Comparison of ENCODE assay signal across 20 mouse cellular contexts in genomic region chr2:161944689-161945088, GRCm38 (mm10).
DNase-seq lines count a peak whose midpoint lies in the region; ATAC-seq and TF ChIP-seq lines count a peak whose summit lies in the region.
"Had no signal": no experiment of that assay in that cellular context is flagged by ENCODE, and none has a peak within 500 bp of the region (broad histone marks: within the 10 kb centered on the region; RNA-seq: fewer than 3 reads in every experiment).

No protein-coding gene starts in this region.

- peak; percentile 58; the same call in 1 of the 2 replicates for ATAC-seq in liver, embryonic 12.5 days
- ATAC-seq in liver, embryonic 15.5 days (ENCODE audit: insufficient read depth): peak; percentile 71
- no peak for ATAC-seq in granulocyte monocyte progenitor cell, adult 5-6 weeks (replicated peaks; ENCODE audit: poor library complexity, severe bottlenecking)
- ATAC-seq: CD4-positive, CD25-positive, alpha-beta regulatory T cell, adult 4 months; forebrain, embryonic 13.5 days; forebrain, embryonic 16.5 days; hindbrain, embryonic 16.5 days had no signal

- peaks cover 10% of the 10 kb centered on the region; the same call in 1 of the 2 replicates for H3K9me3 ChIP-seq in liver, embryonic 12.5 days (replicated peaks)
- no peaks in the 10 kb centered on the region for H3K9me3 ChIP-seq in liver, embryonic 15.5 days (replicated peaks)
- H3K9me3 ChIP-seq: forebrain, embryonic 13.5 days; hindbrain, embryonic 10.5 days; hindbrain, embryonic 13.5 days had no signal

- peaks cover 8% of the 10 kb centered on the region; the same call in 1 of the 2 replicates for H3K4me1 ChIP-seq in liver, adult 2 months (ENCODE audit: control insufficient read depth, insufficient read depth, low read length)
- H3K4me1 ChIP-seq in liver, embryonic 12.5 days: no peaks in the 10 kb centered on the region
- no peaks in the 10 kb centered on the region for H3K4me1 ChIP-seq in liver, embryonic 15.5 days (replicated peaks)
- H3K4me1 ChIP-seq: forebrain, embryonic 10.5 days; forebrain, embryonic 13.5 days; hindbrain, embryonic 10.5 days; hindbrain, embryonic 13.5 days had no signal

- TF ChIP-seq POLR2A in liver, adult 2 months (IDR thresholded peaks at IDR 0.05; ENCODE audit: extremely low read depth, insufficient read depth, low read length): no peak

- WGBS in liver, adult 2 months: 24% methylated on average over 4 of the region's 4 CpGs
- WGBS in liver, embryonic 12.5 days (ENCODE audit: insufficient replicate concordance): 52% methylated on average over 4 of the region's 4 CpGs
- WGBS in liver, embryonic 15.5 days (ENCODE audit: insufficient replicate concordance): 49% methylated on average over 4 of the region's 4 CpGs

- H3K36me3 ChIP-seq in liver, adult 2 months (ENCODE audit: control insufficient read depth, insufficient read depth, low read length): no peaks in the 10 kb centered on the region
- H3K36me3 ChIP-seq in liver, embryonic 12.5 days: no peaks in the 10 kb centered on the region
- no peaks in the 10 kb centered on the region for H3K36me3 ChIP-seq in liver, embryonic 15.5 days (replicated peaks)
- H3K36me3 ChIP-seq: forebrain, embryonic 10.5 days; hindbrain, embryonic 10.5 days; hindbrain, embryonic 13.5 days had no signal

- no peaks in the 10 kb centered on the region for H3K79me2 ChIP-seq in liver, adult 2 months (ENCODE audit: control insufficient read depth, insufficient read depth, low read length)

- intact Hi-C loops in gastrocnemius, postnatal 14 days (cut with DNase I; ENCODE audit: low total_unique reads): no loop called here

- H3K27ac ChIP-seq in liver, adult 2 months (replicated peaks; ENCODE audit: insufficient read depth, low read depth, low read length): no peak overlapping the region
- no peak overlapping the region for H3K27ac ChIP-seq in liver, embryonic 12.5 days
- H3K27ac ChIP-seq in liver, embryonic 15.5 days (replicated peaks): no peak overlapping the region
- H3K27ac ChIP-seq: forebrain, embryonic 10.5 days; forebrain, embryonic 13.5 days; hindbrain, embryonic 10.5 days; hindbrain, embryonic 13.5 days had no signal

- no peak overlapping the region for H3K9ac ChIP-seq in liver, adult 2 months (ENCODE audit: low read depth, low read length)
- H3K9ac ChIP-seq in liver, embryonic 12.5 days: no peak overlapping the region
- H3K9ac ChIP-seq in liver, embryonic 15.5 days: no peak overlapping the region
- H3K9ac ChIP-seq: forebrain, embryonic 13.5 days; hindbrain, embryonic 13.5 days had no signal

- H3K27me3 ChIP-seq in liver, adult 2 months (ENCODE audit: control insufficient read depth, insufficient read depth, low read length): no peaks in the 10 kb centered on the region
- no peaks in the 10 kb centered on the region for H3K27me3 ChIP-seq in liver, embryonic 12.5 days (replicated peaks)
- H3K27me3 ChIP-seq in liver, embryonic 15.5 days: no peaks in the 10 kb centered on the region
- H3K27me3 ChIP-seq: forebrain, embryonic 13.5 days; hindbrain, embryonic 13.5 days had no signal

- no peak overlapping the region for H3K4me3 ChIP-seq in liver, adult 2 months (ENCODE audit: insufficient read depth, low read depth, low read length)
- no peak overlapping the region for H3K4me3 ChIP-seq in liver, embryonic 12.5 days
- H3K4me3 ChIP-seq in liver, embryonic 15.5 days (replicated peaks): no peak overlapping the region
- H3K4me3 ChIP-seq: forebrain, embryonic 10.5 days; forebrain, embryonic 13.5 days; hindbrain, embryonic 10.5 days; hindbrain, embryonic 13.5 days had no signal

- no peak overlapping the region for H3K4me2 ChIP-seq in liver, embryonic 12.5 days
- H3K4me2 ChIP-seq in liver, embryonic 15.5 days: no peak overlapping the region
- H3K4me2 ChIP-seq: forebrain, embryonic 13.5 days; heart, embryonic 11.5 days; hindbrain, embryonic 13.5 days had no signal

- no peak for TF ChIP-seq CTCF in liver, adult 2 months (IDR thresholded peaks at IDR 0.05; ENCODE audit: low read depth, low read length)

- DNase-seq in liver, adult 2 months (ENCODE audit: extremely low read depth, low read depth, low spot score): peak; percentile 54
- no peak for DNase-seq in right cerebral cortex, adult 18-20 months
- DNase-seq in gastrocnemius, postnatal 14 days: no peak
- DNase-seq: adrenal gland, postnatal 10 days; adrenal gland, postnatal 36 days; cerebellum, adult 18-20 months; cerebellum, adult 9-10 months; cerebellum, postnatal 14 days; gastrocnemius, postnatal 25 days had no signal
